Mouse (Mus musculus) cerebellum, adult (tissue): ENCODE data around the gene Uba5.

Experiments used
- ATAC-seq: cut with Nextera tagmentation; 2 replicates; pipeline ENCODE4 v1.9.2; 2017; ENCODE audit warnings: mild to moderate bottlenecking, moderate library complexity, mixed read lengths; ENCODE audit not compliant: insufficient number of reproducible peaks, low FRiP score, low TSS enrichment

Uba5 gene

DNA sequence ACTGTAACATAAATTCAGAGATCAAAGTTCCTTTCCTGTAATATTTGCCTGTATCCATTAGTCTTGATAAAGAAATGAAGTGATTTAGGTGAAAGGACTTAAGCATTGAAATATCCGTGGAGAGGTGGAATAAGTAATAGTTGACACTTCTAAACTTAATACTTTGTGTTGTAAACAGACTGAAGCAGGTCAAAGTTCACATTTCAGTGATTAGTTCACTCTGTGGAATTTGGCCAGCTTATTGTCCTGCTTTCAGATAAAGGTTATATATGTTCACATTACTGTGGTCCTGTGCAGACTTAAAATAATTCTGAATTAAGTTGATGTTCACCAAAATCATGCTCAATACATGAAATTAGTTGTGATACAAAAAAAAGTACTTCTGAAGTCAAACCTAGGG is 1.6 kb upstream of the Uba5 start:
- no peak for ATAC-seq

DNA sequence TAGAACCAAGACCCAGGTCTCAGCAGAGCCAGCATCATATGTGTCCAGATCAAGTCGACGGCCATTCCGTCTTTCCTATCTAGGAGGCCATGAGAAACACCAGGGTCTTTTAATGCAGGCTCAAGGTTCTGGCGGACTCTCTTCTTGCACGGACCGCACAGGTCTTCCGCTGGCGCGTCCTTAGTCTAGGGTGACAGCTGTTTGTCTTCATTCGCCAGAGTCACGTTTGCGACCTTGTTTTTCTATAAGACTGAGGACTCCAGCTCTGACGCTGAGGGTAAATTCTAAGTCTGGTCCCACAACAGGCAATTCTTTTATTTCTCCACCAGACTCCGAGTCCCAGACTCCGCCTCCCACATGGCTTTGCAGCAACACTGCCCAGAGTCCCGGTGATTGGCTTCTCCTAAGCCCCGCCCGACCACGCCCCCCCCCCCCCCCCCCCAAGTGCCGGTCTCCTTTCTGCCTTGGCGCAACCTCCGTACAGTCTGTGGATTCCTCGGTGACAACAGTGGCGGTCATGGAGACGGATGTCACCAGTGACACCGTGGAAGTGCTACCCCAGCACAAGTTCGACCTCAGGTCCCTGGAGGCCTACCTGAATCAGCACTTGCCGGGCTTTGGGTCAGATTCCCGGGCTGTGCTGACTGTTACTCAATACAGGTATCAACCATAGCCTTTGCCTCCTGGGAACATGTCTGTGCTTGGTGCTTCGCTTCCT is 469 bp upstream of the Uba5 start, which contains the start of gene Acad11:
Gene Acad11, plus strand, starts transcription at position 134 of the 718 bp plus-strand sequence.
- peak; percentile 80 for ATAC-seq

DNA sequence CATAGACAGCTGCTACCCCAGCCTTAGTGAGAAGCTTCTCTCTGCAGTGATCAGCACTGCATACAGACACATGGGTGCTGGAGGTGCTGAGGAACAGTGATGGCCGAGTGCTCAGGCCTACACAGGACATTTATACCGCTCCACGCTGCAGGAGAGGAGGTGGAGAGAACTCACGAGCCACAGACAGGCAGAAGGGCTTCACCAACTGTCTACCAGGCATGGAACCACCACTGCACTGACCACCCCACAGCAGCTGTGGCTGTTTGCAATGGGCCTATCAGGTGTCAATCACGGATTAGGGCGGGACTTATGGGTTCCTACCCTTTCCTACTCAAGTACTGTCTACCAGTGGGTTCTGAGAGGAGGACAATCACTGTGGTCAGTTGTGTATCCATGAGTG is 11.9 kb downstream of the Uba5 start:
- no peak for ATAC-seq

DNA sequence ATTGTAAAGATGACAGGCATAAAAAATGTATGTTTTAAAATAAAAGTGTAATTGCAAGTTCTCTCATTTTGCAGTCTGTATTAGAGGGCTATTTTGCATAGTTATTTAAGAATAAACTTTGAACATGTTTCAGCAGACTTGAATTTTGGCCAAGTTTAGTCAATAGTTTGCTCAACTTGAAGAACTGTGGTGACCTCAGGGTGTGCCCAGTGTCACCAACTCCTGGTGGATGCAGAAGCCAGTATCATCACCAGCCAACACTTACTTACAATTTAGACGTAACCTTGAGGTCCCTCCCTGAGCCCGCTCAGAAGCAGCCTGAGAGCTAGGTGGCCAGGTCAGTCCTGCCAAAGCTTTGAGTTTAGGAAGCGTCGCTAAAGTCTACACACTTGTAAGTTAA is 19.3 kb downstream of the Uba5 start:
- no peak for ATAC-seq

DNA sequence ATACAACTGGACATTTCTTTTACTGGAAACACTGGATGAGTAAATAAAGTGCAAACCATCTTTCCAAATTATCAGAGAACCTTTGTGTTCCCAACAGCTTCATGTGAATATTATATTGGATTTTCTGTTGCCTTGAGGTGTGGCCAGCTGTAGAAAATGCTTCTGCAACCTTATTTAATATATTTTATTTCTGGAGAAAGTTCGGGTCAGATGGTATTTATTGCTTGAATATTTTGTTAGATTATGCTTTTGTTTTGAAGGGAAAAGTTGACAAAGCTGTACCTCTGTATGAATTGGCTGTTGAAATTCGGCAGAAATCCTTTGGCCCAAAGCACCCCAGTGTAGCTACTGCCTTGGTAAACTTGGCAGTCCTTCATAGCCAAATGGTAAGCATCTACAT is 22.6 kb downstream of the Uba5 start, which contains the start of gene Gm28305:
Gene Gm28305, plus strand, starts transcription at position 301 of the 400 bp plus-strand sequence.
- no peak for ATAC-seq

DNA sequence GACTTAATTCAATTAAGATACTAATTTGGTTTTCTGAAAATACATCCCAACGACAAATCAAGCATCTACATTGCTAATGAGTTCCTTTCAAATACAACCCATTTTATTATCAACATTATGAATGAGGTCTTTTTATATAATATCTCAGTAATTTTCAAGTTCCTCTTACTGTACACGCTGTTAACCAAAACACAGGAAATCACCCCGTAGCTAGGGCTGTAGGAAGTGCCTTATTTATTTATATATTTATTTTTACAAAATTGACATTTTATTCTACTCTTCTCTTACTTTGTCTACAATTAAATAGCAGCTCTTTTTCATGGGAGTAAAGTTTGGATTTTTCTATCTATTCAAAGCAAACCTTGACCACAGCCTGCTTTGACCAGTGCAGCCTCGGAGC is 23.2 kb downstream of the Uba5 start:
- no peak for ATAC-seq

DNA sequence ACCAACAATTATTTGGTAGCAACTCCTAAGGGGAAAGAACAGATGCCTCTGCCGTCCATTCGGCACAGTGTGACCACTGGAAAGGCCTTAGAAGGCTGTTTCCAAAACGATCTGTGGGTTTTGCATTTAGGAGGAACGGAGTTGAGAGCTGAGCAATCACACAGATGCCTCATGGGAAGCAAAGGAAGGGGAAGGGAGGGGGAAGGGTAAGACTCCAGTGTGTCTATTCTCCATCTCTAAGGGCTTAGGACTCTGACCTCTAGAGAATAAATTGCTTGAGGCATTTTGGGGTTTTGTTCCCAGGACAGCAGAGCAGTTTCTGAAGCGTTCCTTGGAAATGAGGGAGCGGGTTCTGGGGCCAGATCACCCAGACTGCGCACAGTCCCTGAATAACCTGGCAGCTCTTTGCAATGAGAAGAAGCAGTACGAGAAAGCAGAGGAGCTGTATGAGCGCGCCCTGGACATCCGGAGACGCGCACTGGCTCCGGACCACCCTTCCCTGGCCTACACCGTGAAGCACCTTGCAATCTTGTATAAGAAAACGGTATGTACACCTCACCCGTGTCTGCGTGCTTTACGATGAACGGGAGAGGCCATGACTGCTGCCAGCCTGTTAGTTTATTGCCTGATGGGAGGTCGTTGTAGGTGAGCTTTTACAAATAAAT is 23.8 kb downstream of the Uba5 start:
- no peak for ATAC-seq

DNA sequence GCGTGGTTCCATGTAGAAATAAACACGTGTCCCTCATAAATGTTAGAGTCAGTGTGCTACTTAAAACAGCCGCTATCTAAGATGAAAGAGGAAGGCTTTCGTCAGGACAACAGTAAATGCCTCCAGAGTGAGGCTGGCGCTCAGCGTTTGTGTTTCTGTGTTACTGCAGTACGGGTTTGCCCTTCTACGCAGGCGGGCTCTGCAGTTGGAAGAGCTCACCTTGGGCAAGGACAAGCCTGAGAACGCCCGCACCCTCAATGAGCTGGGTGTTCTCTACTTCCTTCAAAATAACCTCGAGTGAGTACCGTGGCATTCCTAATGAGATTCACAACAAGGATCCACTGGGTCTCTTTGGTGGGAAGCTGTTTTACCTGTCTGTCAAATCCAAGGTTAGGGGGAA is 24.7 kb downstream of the Uba5 start:
- ATAC-seq = no peak

DNA sequence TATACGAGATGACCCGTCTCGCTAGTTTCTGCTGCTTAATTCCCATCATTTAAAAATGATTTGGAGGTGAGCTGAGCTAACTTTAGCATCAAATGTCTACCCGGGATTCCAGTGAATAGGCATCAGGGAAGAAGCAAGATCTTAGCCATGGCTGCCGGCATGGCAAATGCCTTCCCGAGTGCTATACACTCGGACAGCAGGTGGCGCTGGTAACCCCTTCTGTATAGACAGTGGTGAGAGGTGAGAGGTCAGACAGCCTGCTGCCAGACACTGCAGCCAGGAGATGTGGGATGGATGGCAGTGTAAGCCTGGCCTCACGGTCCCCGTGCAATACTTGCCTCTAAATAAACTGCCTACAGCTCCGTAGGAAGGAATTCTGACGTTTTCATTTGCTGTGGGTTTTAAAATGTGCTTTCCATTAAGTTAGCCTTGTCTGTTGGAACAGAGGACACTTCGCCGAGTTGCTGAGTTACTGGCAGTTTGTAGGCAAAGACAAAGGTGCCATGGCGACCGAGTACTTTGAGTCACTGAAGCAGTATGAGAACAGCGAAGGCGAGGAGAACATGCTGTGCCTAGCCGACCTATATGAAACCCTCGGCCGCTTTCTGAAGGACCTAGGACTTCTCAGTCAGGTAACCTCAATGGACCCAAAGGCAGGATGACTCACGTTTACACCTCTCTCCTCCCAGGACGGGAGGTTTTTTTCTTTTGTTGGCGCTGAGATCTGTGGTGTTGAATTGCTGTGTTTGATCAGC is 27.5 kb downstream of the Uba5 start:
- no peak for ATAC-seq

DNA sequence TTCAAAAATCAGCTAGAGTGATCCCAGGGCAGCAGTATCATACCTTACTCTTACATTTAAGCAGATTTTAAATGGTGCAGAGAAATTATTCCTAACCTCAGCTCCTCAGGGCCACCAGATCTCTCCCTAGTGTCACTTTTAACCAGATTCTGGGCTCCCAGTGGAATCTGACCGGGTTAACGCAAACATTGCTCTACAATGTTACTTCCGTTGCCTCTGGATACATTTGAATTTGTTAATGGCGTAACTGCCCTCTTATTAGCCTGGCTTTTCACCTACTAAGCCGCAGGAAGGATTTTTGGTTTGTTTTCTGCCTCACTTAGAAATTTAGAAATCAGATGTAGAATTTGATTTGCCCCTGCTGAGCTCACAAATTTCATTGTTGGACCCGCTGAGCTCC is 28.2 kb downstream of the Uba5 start:
- ATAC-seq = no peak

DNA sequence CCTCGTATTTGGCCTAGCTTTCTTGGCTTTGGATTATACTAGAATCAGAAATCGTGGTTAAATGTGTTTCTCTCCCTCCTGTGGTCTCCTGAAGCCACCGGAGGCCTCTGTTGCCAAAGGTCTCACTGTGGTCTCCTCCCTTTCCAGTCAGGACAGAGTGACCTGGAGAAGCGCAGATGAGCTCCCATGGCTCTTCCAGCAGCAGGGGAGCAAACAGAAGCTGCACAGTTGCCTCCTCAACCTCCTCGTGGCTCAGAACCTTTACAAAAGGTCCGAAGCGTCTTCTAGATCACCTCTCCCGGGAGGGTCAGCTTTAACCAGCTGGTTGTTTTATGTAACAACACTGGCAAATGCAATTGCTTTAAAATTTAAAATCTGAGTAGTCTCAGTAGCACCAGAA is 28.7 kb downstream of the Uba5 start:
- no peak for ATAC-seq

DNA sequence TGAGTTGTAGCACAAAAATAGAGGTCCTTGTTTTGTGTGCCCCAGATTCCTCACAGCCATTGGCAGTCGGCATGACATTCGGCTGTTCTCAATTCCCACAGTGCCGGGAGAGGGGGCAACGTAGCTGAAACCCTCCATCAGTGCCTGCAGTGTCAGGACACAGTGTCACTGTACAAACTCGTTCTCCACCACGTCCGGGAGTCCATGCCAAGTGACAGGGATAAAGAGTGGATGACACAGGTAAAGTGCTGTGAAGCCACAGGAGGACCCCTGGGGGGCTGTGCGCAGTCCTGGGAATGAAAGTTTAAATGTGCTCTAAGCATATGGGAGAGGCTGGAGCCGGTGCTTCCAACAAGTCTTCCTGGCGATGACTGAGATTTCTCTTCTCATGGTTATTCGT is 33.1 kb downstream of the Uba5 start:
- ATAC-seq = no peak

DNA sequence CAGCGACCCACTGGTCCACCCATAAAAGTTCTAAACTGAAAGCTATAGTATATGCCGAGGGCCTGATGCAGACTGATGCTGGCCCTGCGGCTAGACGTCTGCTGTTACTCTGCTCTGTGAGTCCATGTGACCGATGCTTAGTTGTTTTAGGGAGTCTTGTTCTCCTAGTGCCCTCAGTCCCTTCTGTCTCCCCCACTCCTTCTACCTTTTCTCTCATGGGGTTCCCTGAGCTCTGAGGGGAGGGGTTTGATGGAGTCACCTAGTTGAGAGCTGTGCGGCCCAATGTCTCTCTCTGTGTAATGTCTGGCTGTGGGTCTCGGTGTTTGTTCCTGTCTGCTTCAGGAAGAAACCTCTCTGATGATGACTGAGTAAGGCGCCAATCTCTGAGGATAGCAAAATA is 35.7 kb downstream of the Uba5 start:
- no peak for ATAC-seq

DNA sequence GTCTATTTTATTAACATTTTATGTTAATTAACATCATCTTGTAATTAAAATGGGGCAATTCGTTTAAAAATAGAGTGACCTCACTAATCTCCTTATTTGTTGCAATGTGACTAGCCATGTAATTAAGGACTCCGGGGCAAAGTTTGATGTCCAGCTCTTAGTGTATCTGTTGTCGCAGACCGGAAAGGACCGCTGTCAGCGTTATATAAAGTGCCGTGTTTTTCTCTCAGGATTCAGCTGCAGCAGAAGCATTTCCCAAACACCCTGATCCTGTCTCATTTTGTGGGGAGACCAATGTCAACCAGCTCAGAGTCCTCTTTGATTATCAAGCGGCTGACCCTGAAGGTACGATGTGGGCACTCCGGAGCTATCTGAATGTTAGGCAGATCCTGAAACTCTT is 41.9 kb downstream of the Uba5 start:
- ATAC-seq = no peak

DNA sequence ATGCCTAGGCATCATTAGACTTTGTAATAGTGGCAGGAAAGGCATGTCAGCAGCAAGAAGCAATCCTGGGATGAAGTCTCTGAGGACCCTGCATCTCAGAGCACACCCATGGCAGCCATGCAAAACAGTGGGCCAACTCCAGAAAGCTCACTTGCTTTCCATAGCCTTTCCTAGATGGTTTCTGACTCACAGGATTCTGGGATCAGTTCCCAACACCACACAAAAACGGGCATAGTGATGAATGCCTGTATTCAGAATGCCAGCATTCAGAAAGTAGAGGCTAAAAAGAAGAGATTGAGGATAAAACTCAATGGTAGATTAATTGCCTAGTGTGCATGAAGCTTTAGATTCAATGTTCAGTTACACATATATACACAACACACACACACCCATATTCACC is 48.4 kb downstream of the Uba5 start:
- no peak for ATAC-seq

DNA sequence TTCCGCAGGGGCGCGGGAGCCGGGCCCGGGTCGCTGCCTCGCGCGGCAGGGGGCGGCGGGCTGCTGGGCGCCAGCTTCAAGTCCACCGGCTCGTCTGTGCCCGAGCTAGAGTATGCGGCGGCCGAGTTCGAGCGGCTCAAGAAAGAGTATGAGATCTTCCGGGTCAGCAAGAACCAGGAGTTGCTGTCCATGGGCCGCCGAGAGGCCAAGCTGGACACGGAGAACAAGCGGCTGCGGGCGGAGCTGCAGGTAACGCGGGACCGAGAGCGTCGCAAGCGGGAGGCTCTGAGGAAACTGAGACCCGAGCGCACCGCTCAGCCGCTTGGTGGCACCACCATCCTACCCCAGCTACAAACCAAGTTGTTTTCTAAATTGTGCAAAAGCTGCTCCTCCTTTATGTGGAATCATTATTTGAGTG is 60.0 kb downstream of the Uba5 start:
- ATAC-seq = peak; percentile 65

DNA sequence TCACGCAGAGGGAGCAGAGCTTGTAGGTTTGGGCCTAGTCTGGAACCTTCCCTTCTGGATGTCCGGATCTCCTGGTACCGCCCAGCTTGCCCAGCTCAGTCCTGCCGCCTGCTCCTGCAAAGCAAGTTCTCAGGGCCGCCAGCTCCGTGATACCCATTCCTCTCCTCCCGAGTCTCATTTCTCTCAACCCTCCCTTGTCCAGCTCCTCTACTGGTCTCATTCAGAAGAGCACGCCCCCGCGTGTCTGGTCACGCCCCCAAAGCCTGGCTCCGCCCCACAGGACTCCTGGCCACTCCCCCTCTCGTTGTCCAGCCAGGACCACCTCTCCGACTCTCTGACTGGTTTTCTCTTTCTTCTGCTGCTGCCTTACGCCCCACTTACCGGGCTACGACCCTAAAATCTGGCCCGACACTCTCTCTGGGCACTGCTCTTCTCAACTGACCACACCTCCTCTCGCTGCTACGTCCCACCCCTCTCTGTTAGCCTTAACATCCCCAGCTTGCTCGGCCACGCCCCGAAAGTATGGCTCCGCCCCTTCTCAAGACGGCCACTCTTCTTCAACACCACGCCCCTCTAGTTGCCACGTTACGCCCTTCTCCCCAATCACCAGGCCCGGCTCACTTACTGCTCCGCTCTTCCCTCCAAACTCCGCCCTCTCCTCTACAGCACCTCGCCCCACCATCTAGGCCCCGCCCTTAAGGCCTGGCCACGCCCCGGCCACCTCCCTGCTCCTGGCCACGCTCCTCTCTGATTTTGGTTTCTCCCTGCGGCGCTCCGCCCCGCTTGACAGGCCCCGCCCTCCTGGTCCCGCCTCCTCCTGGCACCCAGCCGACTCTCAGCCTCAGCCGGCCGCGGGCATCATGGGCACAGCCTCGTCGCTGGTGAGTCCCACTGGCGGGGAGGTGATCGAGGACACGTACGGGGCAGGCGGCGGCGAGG is 60.7 kb downstream of the Uba5 start, which contains the start of gene Nphp3:
Gene Nphp3, plus strand, starts transcription at position 624 of the 939 bp plus-strand sequence.
- ATAC-seq = peak; percentile 94

DNA sequence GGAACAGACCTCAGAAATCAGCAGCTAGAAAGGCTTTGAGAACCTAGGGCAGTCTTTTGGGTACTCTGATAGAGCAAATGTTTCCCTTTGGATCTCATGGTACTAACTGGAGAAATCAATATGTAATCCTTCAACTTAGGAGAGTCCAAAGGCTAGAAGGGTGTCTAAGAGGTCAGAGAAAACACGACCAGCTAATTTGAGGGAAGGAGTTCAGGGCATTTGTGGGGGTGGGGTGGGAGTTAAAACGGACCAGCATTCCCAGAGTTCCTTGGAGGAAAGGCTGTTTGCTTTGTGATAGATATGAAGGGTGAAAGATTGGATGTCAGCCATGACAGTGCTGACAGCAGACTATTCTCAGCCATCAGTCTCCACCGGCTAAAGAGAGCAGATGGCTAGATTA is 62.3 kb downstream of the Uba5 start:
- ATAC-seq = no peak
